Mouse (Mus musculus): ENCODE measurements at regions not wholly inside any gene's neighbourhood (a gene's known extent, or its start where the extent isn't known, plus 50 kb on each side); places are given as distances from the start of the nearest gene placed in this dataset.

GRCm38 (mm10) chr4:153227680-153228420 lies 254.8 kb downstream of the Ajap1 start:
- DNase-seq = no peak

- DNase-seq = no peak
Observed at GRCm38 (mm10) chr4:153224618-153225177, 257.9 kb downstream of the Ajap1 start.

GRCm38 (mm10) chr4:153223019-153223418 lies 259.6 kb downstream of the Ajap1 start:
- no peak for DNase-seq

- DNase-seq = no peak
Observed at GRCm38 (mm10) chr4:153220485-153220884, 262.1 kb downstream of the Ajap1 start.

GRCm38 (mm10) chr4:153220074-153220473 lies 262.5 kb downstream of the Ajap1 start:
- DNase-seq = peak; percentile 15

GRCm38 (mm10) chr4:153217541-153217980 lies 265.1 kb downstream of the Ajap1 start:
- peak; percentile 33 for DNase-seq

GRCm38 (mm10) chr4:153212095-153212494 lies 270.5 kb downstream of the Ajap1 start:
- DNase-seq = no peak

GRCm38 (mm10) chr4:153208822-153209221 lies 273.8 kb downstream of the Ajap1 start:
- DNase-seq = no peak

GRCm38 (mm10) chr4:153208215-153208614 lies 274.4 kb downstream of the Ajap1 start:
- DNase-seq = no peak

- no peak for DNase-seq
Observed at GRCm38 (mm10) chr4:153207578-153208102, 275.0 kb downstream of the Ajap1 start.

GRCm38 (mm10) chr4:153206789-153207457 lies 275.7 kb downstream of the Ajap1 start:
- DNase-seq = no peak

GRCm38 (mm10) chr4:153204764-153205163 lies 277.8 kb downstream of the Ajap1 start:
- DNase-seq = no peak

GRCm38 (mm10) chr4:153200799-153201770 lies 281.5 kb downstream of the Ajap1 start:
- no peak for DNase-seq

GRCm38 (mm10) chr4:153189485-153189884 lies 293.1 kb downstream of the Ajap1 start:
- peak; percentile 78 for DNase-seq

GRCm38 (mm10) chr4:153188504-153189031 lies 294.0 kb downstream of the Ajap1 start:
- no peak for DNase-seq

- no peak for DNase-seq
Observed at GRCm38 (mm10) chr4:153187959-153188503, 294.6 kb downstream of the Ajap1 start.

GRCm38 (mm10) chr4:153177496-153177895 lies 305.1 kb downstream of the Ajap1 start:
- DNase-seq = no peak

- peak; percentile 75 for DNase-seq
Observed at GRCm38 (mm10) chr4:153175660-153176059, 307.0 kb downstream of the Ajap1 start.

- no peak for DNase-seq
Observed at GRCm38 (mm10) chr4:153175077-153175476, 307.5 kb downstream of the Ajap1 start.

GRCm38 (mm10) chr4:153169991-153170390 lies 312.6 kb downstream of the Ajap1 start:
- no peak for DNase-seq

- no peak for DNase-seq
Observed at GRCm38 (mm10) chr4:153164810-153165209, 317.8 kb downstream of the Ajap1 start.

All from adrenal gland, postnatal 14 days (tissue).